Comparison of ENCODE assay signal across 22 mouse cellular contexts in genomic region chr2:83735276-83735675, GRCm38 (mm10). TPM values are rescaled to one million over a fixed set of nuclear protein-coding genes. Genes with fewer than 3 reads are reported as not detected.
DNase-seq lines count a peak whose midpoint lies in the region; ATAC-seq lines count a peak whose summit lies in the region.
"Had no signal": no experiment of that assay in that cellular context is flagged by ENCODE, and none has a peak within 500 bp of the region (broad histone marks: within the 10 kb centered on the region; RNA-seq: fewer than 3 reads in every experiment).

No protein-coding gene starts in this region.

- whole genome bisulfite sequencing in kidney, embryonic 16.5 days = 78% methylated on average over 5 of the region's 5 CpGs
- WGBS in midbrain, embryonic 11.5 days = 89% methylated on average over 5 of the region's 5 CpGs
- 86% methylated on average over 5 of the region's 5 CpGs for WGBS in midbrain, embryonic 13.5 days

- H3K4me2 ChIP-seq in kidney, embryonic 16.5 days (replicated peaks; ENCODE audit: low read depth, low read length) = no peak overlapping the region
- no peak overlapping the region for H3K4me2 ChIP-seq in midbrain, embryonic 11.5 days
- H3K4me2 ChIP-seq in midbrain, embryonic 13.5 days (replicated peaks) = no peak overlapping the region

- H3K27me3 ChIP-seq in kidney, embryonic 16.5 days (ENCODE audit: insufficient read depth, low read length) = no peaks in the 10 kb centered on the region
- no peaks in the 10 kb centered on the region for H3K27me3 ChIP-seq in midbrain, embryonic 11.5 days (ENCODE audit: control insufficient read depth, insufficient read depth, low read length)
- no peaks in the 10 kb centered on the region for H3K27me3 ChIP-seq in midbrain, embryonic 13.5 days
- H3K27me3 ChIP-seq: CH12.LX, Patski had no signal

- DNase-seq in heart, adult 11 months = peak; percentile 78
- no peak for DNase-seq in heart, adult 8-10 months (ENCODE audit: low spot score)
- DNase-seq in kidney, adult 11 months = no peak
- peak; percentile 24 for DNase-seq in lung, postnatal 10 days
- DNase-seq in lung, postnatal 25 days (ENCODE audit: low spot score) = no peak
- peak; percentile 60 for DNase-seq in midbrain, embryonic 11.5 days (ENCODE audit: low spot score, missing footprints)
- DNase-seq: adrenal gland, adult 2 months; adrenal gland, adult 8-10 months; adrenal gland, postnatal 10 days; adrenal gland, postnatal 14 days; adrenal gland, postnatal 25 days; adrenal gland, postnatal 36 days; B cell, adult 2 months; cerebellum, adult 11 months; cerebellum, adult 11-12 months had no signal

- no peak overlapping the region for H3K4me3 ChIP-seq in kidney, embryonic 16.5 days (ENCODE audit: low read length)
- H3K4me3 ChIP-seq in midbrain, embryonic 11.5 days (ENCODE audit: low read depth, low read length) = no peak overlapping the region
- H3K4me3 ChIP-seq in midbrain, embryonic 13.5 days (replicated peaks) = no peak overlapping the region

- H3K4me1 ChIP-seq in kidney, embryonic 16.5 days (ENCODE audit: insufficient read depth, low read length) = peaks cover 34% of the 10 kb centered on the region
- H3K4me1 ChIP-seq in midbrain, embryonic 11.5 days (ENCODE audit: control insufficient read depth, insufficient read depth, low read length) = no peaks in the 10 kb centered on the region
- H3K4me1 ChIP-seq in midbrain, embryonic 13.5 days (replicated peaks) = no peaks in the 10 kb centered on the region

- no peak overlapping the region for H3K9ac ChIP-seq in kidney, embryonic 16.5 days (replicated peaks; ENCODE audit: low read length)
- no peak overlapping the region for H3K9ac ChIP-seq in midbrain, embryonic 11.5 days (ENCODE audit: low read length)
- H3K9ac ChIP-seq in midbrain, embryonic 13.5 days (replicated peaks) = no peak overlapping the region

- peaks cover 22% of the 10 kb centered on the region for H3K36me3 ChIP-seq in kidney, embryonic 16.5 days (ENCODE audit: insufficient read depth, low read length)
- no peaks in the 10 kb centered on the region; the same call in 1 of the 2 replicates for H3K36me3 ChIP-seq in midbrain, embryonic 11.5 days (ENCODE audit: control insufficient read depth, insufficient read depth, low read length)
- no peaks in the 10 kb centered on the region for H3K36me3 ChIP-seq in midbrain, embryonic 13.5 days

- no peaks in the 10 kb centered on the region for H3K9me3 ChIP-seq in kidney, embryonic 16.5 days (ENCODE audit: low read length)
- H3K9me3 ChIP-seq in midbrain, embryonic 11.5 days (ENCODE audit: control insufficient read depth, low read length) = no peaks in the 10 kb centered on the region
- H3K9me3 ChIP-seq in midbrain, embryonic 13.5 days = no peaks in the 10 kb centered on the region
- H3K9me3 ChIP-seq: G1E had no signal

- H3K27ac ChIP-seq in kidney, embryonic 16.5 days (ENCODE audit: low read length) = peak overlapping the region; percentile 18; the same call in 1 of the 2 replicates
- H3K27ac ChIP-seq in midbrain, embryonic 11.5 days (ENCODE audit: low read depth, low read length) = no peak overlapping the region
- H3K27ac ChIP-seq in midbrain, embryonic 13.5 days = no peak overlapping the region

- ATAC-seq in kidney, embryonic 16.5 days (ENCODE audit: low FRiP score, low TSS enrichment) = no peak
- no peak for ATAC-seq in midbrain, embryonic 11.5 days (ENCODE audit: low FRiP score)
- no peak for ATAC-seq in midbrain, embryonic 13.5 days
- ATAC-seq: activated CD4-positive, CD25-positive, alpha-beta regulatory T cell, adult 4 months; CD4-positive, CD25-positive, alpha-beta regulatory T cell, adult 4 months; Patski had no signal

RNA-seq across cellular contexts. Expression of gene Itgav, which starts 11.1 kb away (rescaled TPM):
- 10 to 100 TPM; 33.9 to 39.6 (median 36.0) TPM for total RNA-seq in heart, adult 8-10 months (2022)
- polyA plus RNA-seq in kidney, embryonic 16.5 days (2015; fragmentation: Nextera tagmentation; extraction: Ambion mirVana) = 77.1 and 88.9 TPM in 2 replicates
- 40.5 and 41.7 TPM in 2 replicates for polyA plus RNA-seq in midbrain, embryonic 11.5 days (2014; fragmentation: Nextera tagmentation; extraction: Ambion mirVana)
- polyA plus RNA-seq in midbrain, embryonic 13.5 days (2015; fragmentation: Nextera tagmentation; extraction: Ambion mirVana) = 19.7 and 23.0 TPM in 2 replicates

Comparison
In these comparisons a context has a peak if more than half of its experiments do, and no peak if none do; other contexts are left out.
1. DNase-seq: peak in heart, adult 11 months (single experiment), lung, postnatal 10 days (single experiment) and midbrain, embryonic 11.5 days (single experiment); none in heart, adult 8-10 months (single experiment), kidney, adult 11 months (single experiment) and lung, postnatal 25 days (single experiment).